Mouse (Mus musculus) bone marrow, adult 2 months (tissue): Measurements from ENCODE around the gene Hspb11.

Source experiments
- CTCF ChIP-seq: fragments of 200-500 bp; IDR thresholded peaks from 2 replicates; pipeline ENCODE4 v1.5.1; 2011; ENCODE audit warnings: low read length, control low read depth; ENCODE audit not compliant: control insufficient read depth, insufficient read depth
- POLR2A ChIP-seq: fragments of 200-500 bp; IDR thresholded peaks from 2 replicates; pipeline ENCODE4 v1.6.1; 2011; ENCODE audit warnings: low read depth, mild to moderate bottlenecking, control low read depth, low read length, borderline replicate concordance; ENCODE audit not compliant: control insufficient read depth

- TF ChIP-seq CTCF (no peak), POLR2A (no peak)
These were observed 3.9 kb upstream of the Hspb11 start for GRCm38 (mm10) chr4:107249471-107249870.
